Mouse (Mus musculus): Measurements from ENCODE around the gene C3.

Gene C3

GRCm38 (mm10) chr17:57250461-57251160 is 22.7 kb upstream of the C3 start:
- no peak for ATAC-seq (ENCODE audit: insufficient number of reproducible peaks, low FRiP score, low TSS enrichment)

DNA sequence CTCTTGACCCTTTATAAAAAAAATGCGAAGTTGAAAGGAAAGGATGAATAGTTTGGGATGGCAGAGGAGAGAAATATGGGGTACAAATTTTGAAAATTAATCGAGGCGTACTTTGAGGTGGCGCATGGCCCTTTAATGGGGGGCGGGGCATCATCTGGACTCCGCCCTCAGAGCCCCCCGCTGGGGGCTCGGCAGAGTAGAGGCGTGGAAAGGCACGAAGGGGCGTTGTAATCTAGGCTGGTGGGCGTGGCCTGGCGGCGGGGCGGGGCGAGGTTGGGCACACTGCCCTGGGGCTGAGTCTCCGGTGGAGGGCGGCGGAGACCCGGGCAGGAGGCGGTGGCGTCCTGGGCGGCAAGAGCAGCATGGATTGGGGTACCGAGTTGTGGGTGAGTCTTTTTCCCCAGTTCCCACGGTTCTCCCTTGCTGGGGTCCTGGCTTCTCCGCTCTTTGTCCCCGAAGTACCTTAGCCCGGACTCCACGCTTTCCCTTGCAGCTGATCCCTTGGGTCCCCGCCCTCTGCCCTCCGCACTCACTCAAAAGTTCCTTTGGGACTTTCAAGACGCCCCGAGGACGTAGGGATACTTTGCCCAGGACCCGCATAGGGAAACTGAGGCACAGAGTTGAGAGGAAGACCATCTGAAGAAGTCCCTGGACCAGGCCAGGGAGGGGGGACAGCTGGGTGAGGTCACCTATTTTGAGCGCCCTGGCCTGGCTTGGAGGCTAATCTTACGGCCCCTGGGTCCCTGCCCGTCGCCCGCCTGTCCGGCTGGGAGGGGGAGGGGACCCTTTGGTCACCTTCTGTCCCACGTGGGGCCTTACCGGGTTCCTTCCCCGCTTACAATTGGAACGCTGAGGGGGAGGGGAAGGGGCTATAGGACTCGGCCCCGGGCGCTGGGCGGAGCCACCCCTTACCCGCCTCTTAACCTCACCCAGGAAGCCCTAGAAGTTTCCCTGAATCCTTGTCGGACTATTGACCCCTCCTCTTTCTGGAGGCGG is 21.5 kb upstream of the C3 start, which contains the start of gene Trip10:
Gene Trip10 (plus strand): TSS at position 270 of the 996 bp plus-strand sequence.
- ATAC-seq (ENCODE audit: insufficient number of reproducible peaks, low FRiP score, low TSS enrichment) = no peak

DNA sequence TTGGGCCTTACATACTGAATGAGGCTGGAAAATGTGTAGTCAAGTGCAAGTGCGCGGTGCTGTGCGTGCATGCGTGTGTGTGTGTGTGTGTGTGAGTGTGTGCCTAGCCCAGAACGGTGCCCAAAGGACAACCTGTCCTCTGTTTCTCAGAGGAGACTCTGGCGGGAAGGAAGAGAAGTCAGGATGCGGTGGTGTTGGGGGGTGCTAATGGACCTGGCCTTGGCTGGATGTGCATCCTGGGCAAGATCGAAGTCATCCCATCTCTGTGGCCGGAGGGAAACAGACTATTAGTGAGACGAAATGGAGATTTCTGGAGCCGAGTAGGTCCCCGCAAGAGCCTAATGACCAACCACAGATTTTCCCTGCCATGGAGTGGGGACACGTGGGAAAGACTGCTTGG is 20.8 kb upstream of the C3 start:
- no peak for ATAC-seq (ENCODE audit: insufficient number of reproducible peaks, low FRiP score, low TSS enrichment)

- peak; percentile 65 for ATAC-seq (ENCODE audit: insufficient number of reproducible peaks, low FRiP score, low TSS enrichment)
Measured at GRCm38 (mm10) chr17:57248201-57248699, 20.3 kb upstream of the C3 start, which contains the start of gene Gpr108. Gene Gpr108 (minus strand): TSS chr17:57248446.

GRCm38 (mm10) chr17:57247393-57248200 is 19.7 kb upstream of the C3 start:
- ATAC-seq (ENCODE audit: insufficient number of reproducible peaks, low FRiP score, low TSS enrichment) = peak; percentile 92

GRCm38 (mm10) chr17:57246663-57247392 is 18.9 kb upstream of the C3 start:
- ATAC-seq (ENCODE audit: insufficient number of reproducible peaks, low FRiP score, low TSS enrichment) = no peak

- no peak for ATAC-seq (ENCODE audit: insufficient number of reproducible peaks, low FRiP score, low TSS enrichment)
Measured at GRCm38 (mm10) chr17:57245311-57245929, 17.5 kb upstream of the C3 start.

- ATAC-seq (ENCODE audit: insufficient number of reproducible peaks, low FRiP score, low TSS enrichment) = no peak
Measured at GRCm38 (mm10) chr17:57243650-57244370, 15.9 kb upstream of the C3 start.

DNA sequence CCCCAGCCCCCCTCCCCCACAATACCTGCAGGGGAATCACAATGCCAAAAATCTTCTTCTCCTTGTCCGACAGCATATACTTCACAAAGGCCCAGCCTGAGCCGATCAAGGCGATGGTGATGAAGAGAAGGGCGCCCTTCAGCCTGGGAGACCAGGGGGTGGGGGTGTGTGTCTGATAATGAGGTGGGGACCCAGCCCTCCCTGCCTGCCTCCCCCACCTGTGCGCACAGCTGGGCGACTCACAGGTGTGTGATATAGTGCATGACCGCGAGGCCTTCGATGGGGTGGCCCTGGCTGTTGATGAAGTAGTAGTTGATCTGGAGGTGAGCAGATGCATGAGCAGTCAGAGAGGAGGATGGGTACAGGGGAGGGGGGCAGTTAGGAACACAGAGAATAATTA is 9.2 kb upstream of the C3 start:
- ATAC-seq (ENCODE audit: insufficient number of reproducible peaks, low FRiP score, low TSS enrichment) = no peak

GRCm38 (mm10) chr17:57235803-57236202 is 7.9 kb upstream of the C3 start:
- ATAC-seq (ENCODE audit: insufficient number of reproducible peaks, low FRiP score, low TSS enrichment) = no peak

- no peak for ATAC-seq (ENCODE audit: insufficient number of reproducible peaks, low FRiP score, low TSS enrichment)
Measured at GRCm38 (mm10) chr17:57234254-57234928, 6.5 kb upstream of the C3 start.

DNA sequence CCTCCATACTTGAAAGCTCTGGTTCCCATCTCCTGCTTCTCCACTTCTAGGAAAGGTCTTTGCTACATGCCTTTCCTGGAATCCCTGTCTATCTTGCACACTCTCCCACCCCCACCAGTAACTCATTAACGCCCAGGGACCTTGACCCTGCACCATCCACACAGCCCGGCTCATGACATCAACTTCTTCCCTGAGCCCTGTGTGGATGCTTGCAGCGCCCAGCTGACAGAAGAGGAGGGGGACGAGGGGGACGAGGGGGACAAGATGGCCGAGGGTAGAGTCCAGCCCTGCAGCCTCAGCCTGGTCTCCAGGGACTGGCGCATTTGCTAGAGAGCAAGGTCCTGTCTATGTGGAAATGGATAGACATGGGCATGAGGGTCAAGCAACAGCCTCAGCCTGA is 5.1 kb upstream of the C3 start:
- no peak for ATAC-seq (ENCODE audit: insufficient number of reproducible peaks, low FRiP score, low TSS enrichment)

GRCm38 (mm10) chr17:57232200-57232599 is 4.3 kb upstream of the C3 start:
- no peak for ATAC-seq (ENCODE audit: insufficient number of reproducible peaks, low FRiP score, low TSS enrichment)

GRCm38 (mm10) chr17:57231321-57231771 is 3.4 kb upstream of the C3 start:
- ATAC-seq (ENCODE audit: insufficient number of reproducible peaks, low FRiP score, low TSS enrichment) = no peak

GRCm38 (mm10) chr17:57230728-57231125 is 2.8 kb upstream of the C3 start:
- ATAC-seq (ENCODE audit: insufficient number of reproducible peaks, low FRiP score, low TSS enrichment) = no peak

GRCm38 (mm10) chr17:57229851-57230727 is 2.2 kb upstream of the C3 start:
- ATAC-seq (ENCODE audit: insufficient number of reproducible peaks, low FRiP score, low TSS enrichment) = no peak

GRCm38 (mm10) chr17:57228873-57229272 is 937 bp upstream of the C3 start:
- ATAC-seq (ENCODE audit: insufficient number of reproducible peaks, low FRiP score, low TSS enrichment) = no peak
